Mouse (Mus musculus) kidney, postnatal 36 days (tissue): ENCODE data around the gene Gpr150.

Experiments used
- DNase-seq, 2 experiments: peaks; one replicate each; pipeline ENCODE4 v3.0.0; 2021 to 2022; ENCODE audit warnings: mixed read lengths in 2 of 2

Gene Gpr150

DNA sequence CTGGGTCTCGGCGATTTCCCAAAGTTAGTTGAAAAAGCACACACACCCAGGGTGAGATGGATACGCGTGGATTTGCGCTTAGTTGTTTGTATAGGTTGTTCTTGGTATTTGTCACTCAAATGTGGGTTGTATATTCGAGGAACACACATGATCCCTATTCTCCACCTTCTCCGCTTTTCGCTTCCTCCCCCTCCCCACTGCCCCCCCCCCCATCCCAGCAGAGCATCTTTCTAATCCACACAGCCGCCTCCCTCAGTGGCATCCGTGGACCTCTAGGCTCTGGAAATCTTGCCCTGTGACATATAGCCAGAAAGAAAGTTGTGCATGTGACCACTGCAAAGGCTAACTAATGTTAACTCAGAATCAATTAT, at the start of gene Gpr150:
Gene Gpr150, minus strand, starts transcription at position 101 of the 371 bp plus-strand sequence.
- DNase-seq: no peak

DNA sequence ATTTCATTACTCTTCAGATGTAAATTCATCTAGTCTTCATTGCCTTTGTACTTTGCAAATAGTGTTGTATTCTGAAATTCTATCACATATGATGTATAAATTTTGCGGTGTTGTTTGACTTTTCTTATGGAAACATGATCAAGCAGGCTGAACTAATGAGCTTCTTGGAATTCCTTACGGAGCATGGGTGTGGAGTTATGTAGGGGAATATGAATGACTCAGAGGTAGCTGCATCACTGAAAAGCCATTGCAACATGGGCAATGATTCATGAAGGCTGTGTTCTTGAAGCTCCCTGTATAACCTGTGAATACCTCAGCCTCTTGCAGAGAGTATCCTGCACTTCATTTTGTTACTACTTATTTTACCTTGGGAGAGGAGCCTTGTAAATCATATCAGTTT, 45.2 kb upstream of the Gpr150 start:
- DNase-seq: no peak

DNA sequence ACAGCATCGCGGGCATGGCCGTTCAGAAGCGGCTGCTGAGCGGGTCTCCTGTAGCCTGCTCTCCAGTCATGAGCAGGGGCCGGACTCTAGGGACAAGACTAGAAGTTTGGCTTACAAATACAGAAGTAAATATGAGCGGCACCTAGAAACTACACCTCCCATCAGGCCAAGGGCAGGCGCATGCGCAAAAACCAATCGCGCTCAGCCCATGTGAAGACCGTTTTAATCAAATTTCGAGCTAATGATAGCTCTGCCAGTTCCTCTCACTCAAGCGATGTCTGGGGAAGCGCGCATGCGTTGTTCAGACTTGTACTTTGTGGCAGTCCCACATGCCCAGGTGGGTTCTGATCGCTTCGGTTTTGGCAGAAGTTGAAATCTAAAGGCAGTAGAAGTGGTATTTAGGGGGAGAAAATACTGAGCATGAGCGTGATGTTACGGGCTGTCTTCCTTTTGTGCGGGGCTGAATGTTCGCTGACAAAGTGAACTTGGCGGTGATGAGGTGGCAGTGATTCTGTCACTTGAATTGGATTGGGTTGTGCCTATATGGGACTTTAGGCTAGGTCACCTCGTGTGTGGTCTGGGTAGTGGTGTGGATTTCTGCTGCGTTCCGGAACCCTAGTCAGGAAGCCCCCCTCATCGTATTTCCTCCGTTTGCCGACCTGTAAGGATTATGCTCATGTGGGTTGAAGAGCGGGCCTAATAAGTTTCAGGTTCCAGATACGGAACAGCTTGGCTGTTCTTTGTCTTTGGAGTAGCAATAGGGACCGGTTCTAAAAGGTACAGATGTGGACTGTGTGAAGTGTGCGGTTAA, 41.9 kb upstream of the Gpr150 start, which contains the start of the genes Arsk and Ttc37:
Gene Arsk, minus strand, starts transcription at position 168 of the 811 bp plus-strand sequence.
Gene Ttc37, plus strand, starts transcription at position 242 of the 811 bp plus-strand sequence.
- peak; percentile 96 for DNase-seq

DNA sequence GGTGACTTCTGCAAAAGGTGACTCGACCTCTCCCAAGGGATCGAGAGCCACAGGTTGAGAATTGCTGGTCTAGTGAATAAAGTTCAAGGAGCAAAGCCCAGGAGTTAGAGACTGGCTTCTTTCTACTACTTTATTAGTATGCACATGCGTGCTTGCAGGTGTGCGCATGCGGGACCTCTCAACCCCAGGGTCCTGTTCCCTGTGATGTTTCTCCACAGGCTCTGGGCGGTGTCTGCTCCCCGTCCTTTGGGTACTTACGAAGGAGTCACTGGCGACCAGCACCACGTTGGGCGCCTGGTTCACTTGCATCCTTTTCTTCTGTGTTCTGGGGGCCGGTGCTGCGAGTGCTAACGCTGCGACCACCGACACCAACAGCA, 41.3 kb upstream of the Gpr150 start:
- peak; percentile 68 to 73 for DNase-seq

DNA sequence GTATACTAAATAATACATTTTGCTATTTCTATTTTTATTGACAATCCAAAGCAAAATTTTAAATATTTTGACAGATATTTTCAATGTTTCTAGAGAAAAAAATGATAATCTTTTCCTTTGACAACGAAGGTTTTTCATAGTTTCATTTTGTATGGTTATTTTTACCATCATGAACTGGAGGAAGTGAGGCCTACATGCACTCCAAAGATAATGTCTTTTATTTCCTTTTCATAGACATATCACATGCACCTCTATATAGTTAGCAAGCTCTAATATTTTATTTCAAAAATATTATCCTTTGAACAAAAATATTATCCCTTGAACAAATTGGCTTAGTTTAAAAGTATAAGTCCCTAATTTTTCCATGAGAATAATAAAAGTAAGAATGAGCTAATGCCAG, 17.5 kb upstream of the Gpr150 start:
- no peak for DNase-seq

DNA sequence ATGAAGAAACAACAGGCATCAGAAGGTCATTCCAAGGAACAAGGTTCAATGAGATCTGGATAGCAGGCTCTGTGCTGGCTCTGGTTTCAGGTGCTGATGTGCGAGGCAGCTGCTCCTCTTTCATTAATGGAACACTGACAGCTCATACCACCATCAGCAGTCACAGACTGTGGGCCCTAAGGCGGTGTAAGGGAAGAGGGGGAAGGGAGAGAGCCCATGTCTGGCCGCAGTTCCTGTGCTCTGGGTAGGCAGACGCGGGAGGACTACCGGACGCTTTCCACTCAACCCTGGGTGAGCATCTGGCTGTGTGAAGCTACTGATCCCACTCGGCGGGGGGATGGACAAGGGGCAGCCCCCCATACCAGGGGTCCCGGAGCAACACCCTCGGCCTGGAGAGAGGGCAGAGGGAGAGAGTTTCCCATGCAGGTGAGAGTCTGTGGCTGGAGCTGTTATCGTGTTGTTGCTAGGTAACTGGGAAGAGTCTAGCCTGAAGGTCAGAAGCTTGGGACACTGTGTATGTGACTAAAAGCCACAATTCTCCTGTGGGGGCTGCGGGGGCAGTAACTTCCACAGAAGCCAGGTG, 7.7 kb upstream of the Gpr150 start:
- DNase-seq: no peak

DNA sequence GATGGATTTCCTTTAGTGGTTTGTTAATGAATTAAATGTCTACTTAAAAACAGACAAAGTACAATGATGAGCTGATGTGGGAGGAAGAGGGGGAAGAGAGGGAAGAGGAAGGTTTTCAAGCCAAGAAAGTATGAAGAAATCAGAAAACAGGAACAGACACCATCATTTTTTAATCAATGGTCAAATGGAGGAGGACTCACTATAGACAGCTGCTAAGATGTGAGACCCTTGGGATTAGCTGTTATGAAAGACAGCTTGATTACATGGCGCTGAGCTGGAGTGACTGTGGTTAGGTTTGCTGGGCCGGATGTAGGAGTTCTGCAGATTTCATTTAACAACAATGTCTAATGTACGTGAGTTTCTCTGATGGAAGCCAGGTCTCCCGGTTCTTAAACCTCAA, 6.8 kb upstream of the Gpr150 start:
- DNase-seq: no peak

DNA sequence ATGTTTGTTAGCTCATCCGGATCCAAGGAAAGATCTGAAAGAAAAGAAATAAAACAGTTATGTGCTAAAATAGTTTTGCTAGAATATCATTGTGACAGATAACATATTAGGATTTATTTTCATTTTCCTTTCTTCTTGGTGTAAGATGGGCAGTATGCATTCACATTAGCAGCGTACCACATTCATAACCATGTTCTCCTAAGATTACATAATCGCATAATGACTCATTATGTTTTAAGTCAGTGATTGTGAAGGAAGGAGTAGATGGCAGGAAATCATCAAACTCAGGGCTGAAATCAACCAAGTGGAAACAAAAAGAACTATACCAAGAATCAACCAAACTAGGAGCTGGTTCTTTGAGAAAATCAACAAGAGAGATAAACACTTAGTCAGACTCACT, 5.8 kb upstream of the Gpr150 start:
- no peak for DNase-seq

DNA sequence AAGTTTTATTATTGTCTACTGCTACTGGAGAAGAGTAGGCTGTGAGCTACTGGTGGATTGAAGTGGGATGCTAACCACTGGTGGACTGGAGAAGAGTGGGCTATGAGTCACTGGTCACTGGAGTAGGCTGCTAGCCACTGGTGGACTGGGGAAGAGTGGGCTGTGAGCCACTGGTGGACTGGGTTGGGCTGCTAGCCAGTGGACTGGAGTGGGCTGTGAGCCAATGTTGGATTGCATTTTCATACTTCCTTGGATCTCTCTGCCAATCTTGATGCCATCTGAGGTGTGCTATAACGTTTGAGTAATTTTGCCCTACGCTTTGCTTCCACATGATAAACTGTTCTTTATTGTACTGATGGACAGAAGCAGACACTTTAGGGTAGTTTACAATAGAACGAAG, 5.3 kb upstream of the Gpr150 start:
- DNase-seq: no peak

DNA sequence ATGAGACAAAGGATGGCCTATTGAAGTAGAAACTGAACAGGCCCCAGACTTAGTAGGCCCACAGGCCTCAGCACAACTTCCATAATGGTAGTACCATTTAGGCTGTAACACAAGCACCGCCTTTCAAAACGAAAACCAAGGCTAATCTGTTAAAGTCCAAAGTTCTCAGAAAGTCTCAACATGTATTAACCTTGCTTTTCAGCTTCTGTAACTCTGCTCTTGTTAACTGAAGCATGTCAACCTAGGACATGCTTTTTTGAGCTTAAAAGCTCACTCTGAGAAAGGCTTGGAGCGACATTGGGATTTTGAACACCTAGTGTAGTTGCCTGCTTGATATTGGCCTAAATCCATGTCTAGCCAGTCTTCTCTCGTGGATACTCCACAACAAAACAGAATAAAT, 2.8 kb upstream of the Gpr150 start:
- DNase-seq: peak; percentile 13 to 55

DNA sequence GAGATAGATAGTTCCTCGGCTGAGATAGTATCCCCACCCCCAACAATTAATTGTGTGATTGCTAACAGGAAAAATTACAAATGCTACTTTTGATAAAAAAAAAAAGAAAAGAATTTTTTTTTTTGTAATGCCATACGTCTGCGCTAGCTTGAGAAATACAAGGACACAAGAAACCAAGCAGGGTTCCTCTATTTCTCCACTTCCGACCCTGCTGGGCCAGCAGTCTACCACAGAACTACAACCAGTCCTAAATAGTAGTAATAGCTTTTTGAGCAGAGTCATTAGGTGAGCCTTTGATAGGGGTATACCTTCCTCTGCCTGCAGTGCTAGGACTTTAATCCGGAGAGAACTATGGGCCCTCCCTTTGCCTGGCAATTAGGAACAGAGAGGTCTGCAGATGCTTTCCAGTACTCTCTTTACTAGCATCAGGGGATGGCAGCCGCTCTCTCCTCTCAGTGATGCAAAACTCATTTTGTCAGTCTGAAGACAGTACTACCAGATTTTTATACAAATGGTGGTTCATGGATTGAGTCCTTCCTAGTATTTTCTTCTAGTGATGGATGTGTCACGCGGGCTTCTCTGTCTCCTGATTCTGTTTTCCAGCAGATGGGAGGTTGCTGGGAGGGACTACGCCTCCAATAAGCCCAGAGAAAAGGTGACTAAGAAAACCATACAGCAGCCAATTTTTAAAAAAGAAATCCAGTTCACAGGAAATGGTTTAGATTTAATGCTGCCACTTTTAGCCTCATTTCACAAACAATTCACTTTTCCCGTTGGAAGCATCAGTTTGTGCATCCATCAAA, 672 bp upstream of the Gpr150 start:
- DNase-seq: no peak

DNA sequence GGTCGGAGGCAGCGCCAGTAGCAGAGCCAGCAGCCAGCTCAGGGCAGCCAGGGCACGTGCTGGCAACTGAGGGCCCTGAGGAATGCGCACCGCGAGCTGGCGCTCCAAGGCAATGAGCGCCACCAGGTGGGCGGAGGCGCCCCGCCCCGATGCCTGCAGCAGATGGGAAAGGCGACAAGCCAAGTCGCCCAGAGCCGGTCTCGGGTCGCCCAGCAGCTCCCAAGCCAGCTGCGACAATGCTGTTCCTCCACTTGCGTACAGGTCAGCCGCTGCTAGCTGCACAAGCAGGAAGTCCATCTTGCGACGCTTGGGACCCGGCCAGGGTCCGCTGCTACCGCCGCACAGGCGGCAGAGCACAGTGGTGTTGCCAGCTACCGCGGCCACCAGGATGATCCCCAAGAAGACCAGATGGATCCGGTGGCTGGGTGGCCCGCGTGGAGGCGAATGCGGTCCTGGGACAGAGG, 503 bp downstream of the Gpr150 start:
- DNase-seq: peak; percentile 83 to 89

DNA sequence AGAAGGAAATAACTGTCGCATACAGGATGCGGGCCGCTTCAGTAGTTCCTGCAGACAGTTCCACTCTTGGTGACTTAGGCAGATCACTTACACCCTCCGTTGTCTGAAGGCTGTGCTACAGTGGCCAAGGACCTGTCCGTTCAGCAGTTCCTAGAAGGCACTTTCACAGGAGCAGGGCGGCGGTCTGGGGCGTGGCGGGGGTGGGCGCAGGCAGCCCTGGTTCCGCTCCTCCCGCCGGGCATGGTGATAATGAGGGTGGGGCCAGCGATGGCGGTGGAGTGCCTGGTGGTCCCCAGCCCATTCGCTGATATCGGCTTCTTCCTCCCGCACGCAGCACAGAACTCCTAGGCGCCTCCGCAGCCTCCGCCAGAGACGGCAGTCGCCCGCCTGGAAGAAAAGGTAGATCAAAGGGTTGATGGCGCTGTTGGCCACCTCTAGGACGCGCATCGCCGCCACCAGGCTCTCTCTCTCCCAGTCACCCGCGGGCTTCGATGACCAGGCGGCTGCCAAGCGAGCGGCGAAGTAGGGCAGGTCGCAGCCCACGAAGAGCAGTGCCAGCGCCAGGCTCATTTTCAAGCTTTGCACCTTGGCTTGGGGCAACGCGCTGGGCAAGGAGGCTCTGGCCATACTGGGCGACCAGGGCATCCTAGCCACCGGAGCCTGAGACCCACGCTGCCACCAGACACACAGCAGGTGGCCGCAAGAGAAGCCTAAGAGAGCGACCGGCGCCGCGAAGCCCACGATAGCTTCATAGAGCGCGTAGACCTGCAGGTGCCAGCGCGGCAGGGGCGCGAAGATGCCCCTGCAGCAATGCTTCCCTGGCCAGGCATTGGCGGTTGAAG, 1.2 kb downstream of the Gpr150 start:
- peak; percentile 19 to 45 for DNase-seq

DNA sequence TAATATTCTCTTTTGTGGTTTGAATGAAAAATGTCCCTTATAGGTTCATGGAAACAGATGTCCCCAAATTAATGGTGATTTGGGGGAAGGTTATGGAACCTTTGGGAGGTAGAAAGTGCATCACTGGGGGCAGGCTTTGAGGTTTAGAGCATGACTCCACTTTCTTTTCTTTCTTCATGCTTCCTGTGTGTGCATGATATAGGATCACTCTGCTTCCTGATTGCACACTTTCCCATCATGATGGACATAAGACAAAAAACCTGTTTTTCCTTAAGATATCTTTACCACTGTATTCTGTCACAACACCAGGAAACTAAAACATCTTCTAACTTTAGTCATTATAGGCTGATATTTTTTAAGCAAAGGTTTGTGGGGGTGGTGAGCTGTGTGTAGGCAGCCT, 11.8 kb downstream of the Gpr150 start:
- no peak for DNase-seq

DNA sequence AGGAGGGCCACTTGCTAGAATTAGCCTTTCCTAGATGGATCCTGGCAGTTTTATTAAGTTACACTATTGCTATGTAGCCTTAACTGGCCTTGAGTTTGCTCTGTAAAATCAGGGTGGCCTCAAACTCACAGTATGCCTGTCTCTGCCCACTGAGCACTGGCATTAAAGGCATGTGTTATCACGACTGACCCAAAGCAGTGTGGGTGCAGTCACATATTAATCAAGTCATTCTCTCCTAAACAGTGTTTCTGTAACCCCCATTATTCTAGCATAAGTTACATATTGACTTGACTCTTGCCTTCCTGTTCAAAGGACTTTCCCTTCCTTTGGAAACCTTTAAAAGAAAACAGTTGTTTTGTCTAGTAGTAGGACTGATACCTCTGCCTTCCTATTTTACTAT, 14.3 kb downstream of the Gpr150 start:
- DNase-seq: peak; percentile 19 to 26

DNA sequence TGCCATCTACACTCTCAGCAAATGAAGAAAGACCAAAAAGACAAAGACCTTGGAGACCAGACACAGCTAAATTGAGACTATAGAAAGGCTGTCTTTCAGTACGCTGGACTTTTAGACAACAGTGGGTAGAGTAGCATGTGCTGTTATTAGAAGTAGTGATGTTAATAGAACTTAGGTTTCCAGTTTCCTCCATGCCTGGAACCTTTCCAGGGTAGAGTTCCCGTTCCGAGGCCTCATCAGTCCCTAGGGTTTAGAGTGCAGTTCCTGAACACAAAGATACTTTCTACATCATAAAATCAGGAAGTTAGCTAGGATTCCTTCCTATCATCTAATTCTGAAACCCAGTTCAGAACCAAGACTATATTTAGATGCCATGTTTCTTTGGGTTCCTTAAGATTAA, 32.2 kb downstream of the Gpr150 start:
- peak; percentile 16 to 24 for DNase-seq

DNA sequence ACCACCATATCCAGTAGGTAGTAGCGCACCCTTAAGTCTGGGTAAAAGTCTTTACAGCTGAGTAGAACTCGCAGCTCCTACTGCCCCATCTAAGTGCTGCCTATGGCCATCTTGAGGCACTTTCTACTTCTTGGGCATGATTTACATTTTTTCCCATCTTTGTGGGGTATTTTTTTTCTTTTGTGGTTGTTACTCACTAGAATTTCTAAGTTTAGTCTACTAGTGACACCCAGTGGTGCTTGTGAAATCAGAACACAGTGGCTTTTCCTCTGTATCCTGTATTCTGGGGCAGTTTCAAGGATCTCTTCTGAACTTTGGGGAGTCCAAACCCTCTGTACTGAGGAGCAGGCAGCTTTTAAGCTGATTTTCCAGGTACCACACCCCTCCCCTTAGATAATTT, 35.0 kb downstream of the Gpr150 start:
- DNase-seq: peak; percentile 12 to 21

DNA sequence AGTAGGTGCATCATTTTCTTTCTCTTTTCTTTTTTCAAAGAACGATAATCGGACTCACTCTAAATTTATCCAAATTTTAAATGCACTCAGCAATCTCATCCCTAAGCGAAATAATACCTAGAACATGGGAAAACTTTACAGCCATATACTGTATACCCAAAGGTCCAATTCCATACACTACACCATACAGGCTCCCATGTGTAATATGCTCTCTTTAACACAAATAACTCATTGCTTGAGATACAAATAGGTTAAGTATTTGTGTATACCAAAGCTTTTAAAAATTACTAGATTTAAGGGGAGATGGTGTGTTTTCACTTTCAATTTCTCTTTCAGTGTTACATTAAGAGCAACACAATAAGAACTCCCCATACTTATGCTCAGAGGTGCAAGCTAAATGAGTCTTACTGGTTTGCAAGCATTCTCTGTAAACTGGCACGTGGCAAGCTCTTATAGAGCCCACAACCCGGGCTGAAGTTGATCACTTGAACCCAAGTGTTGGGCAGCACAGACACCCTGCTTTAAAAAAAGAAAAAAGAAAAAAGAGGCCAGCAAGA, 37.9 kb downstream of the Gpr150 start:
- no peak for DNase-seq

DNA sequence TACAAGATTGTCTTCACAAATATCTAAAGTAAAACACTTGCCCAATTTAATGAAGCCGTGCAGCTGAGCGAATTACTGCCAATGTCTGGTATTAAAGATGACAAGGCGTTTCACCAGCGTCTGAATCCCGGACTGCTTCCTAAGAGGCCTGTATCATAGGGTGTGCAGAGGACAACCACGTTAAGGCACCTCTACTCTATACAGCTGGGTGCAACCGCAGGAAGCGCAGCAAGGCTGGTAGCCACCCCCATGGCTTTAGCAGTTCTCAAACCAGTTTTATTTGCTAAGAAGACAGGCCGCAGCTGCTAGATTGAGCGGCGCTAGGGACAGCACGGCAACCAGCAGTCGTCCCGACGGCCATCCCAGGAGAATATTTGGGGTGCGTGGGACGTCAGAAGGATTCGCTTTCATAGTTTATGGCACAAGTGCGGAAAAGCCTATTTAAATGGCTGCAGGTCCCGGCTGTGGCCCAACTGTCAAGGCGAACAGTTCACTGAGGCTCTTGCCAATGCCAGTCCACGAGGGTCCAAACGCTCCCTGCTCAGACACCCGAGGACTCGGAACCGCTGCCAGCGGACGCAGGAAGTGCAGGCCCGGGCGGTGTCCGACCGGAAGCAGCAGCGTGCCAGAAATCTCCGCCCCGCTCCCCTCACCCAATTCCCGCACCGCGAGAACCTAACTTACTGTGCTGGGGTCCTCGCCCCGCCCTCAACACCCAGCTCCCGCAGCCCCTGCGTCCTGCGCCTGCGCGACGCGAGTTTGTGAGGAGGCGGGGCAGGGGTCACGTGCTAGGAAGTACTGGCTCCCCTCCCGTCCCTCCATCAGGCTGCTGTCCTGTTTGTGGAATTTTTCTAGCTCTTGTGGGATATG, 38.6 kb downstream of the Gpr150 start, which contains the start of gene Rfesd:
Gene Rfesd, minus strand, starts transcription at position 746 of the 870 bp plus-strand sequence.
- DNase-seq: peak; percentile 97 to 98

DNA sequence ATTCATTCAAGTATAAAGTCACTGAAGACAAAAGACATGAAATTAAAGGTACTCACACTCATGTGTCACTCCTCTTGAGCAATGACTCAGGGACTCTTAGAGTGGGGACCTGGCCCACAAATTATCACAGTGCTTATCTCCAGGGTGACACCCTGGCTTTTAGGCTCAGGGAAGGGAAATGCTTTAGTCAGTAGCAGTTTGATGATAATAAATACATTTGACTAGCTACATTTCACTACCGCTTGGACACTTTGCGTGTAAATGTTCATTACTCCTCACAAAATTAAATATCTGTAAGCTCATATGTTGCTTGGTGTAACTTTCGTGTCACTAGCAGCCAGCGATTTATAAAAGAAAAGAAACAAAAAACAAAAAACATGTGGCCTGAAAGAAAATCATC, 39.3 kb downstream of the Gpr150 start:
- DNase-seq: no peak

DNA sequence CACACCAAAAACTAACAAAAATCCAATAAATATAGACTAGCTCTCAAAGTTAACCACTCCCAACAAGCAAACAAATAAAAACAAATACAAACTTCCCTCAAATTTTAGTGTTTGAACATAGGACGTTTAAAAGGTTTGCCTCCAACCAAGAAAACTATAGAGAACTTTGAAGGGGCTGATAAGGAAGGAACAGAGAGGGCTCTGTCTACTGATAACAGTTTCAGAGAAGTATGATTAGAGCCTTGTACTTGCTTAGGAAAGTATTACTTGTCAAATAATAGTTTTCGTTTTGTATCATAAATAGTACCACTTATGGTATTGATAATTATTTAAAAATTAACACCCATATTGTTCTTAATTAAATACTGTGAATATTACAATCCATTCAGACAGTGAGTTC, 42.3 kb downstream of the Gpr150 start:
- no peak for DNase-seq
